Mouse (Mus musculus) hindbrain, embryonic 10.5 days (tissue): ENCODE data around the gene Zfyve27. TPM values are rescaled to one million over a fixed set of nuclear protein-coding genes. Genes with fewer than 3 reads are reported as not detected.

Experiments
- DNase-seq: peaks from one replicate; pipeline ENCODE4 v3.0.0-alpha.2; 2017; ENCODE audit warnings: low spot score
- H3K27ac ChIP-seq: fragments of 300-500 bp; sonication (generic); 2 replicates; pipeline ENCODE4 v1.5.1; 2016; ENCODE audit warnings: mild to moderate bottlenecking, moderate library complexity
- H3K27me3 ChIP-seq: fragments of 300-500 bp; sonication (generic); 2 replicates; pipeline ENCODE4 v1.6.1; 2016; ENCODE audit warnings: mild to moderate bottlenecking; ENCODE audit not compliant: poor library complexity, insufficient read depth, severe bottlenecking
- H3K36me3 ChIP-seq: fragments of 300-500 bp; sonication (generic); 2 replicates; pipeline ENCODE4 v1.6.1; 2016; ENCODE audit warnings: mild to moderate bottlenecking, moderate library complexity
- H3K4me1 ChIP-seq: fragments of 300-500 bp; sonication (generic); replicated peaks from 2 replicates; pipeline ENCODE4 v1.6.1; 2016; ENCODE audit warnings: mild to moderate bottlenecking
- H3K4me3 ChIP-seq: fragments of 300-500 bp; sonication (generic); 2 replicates; pipeline ENCODE4 v1.5.1; 2016; ENCODE audit warnings: mild to moderate bottlenecking, moderate library complexity
- H3K9me3 ChIP-seq: fragments of 300-500 bp; sonication (generic); 2 replicates; pipeline ENCODE4 v1.6.1; 2016; ENCODE audit warnings: mild to moderate bottlenecking, moderate library complexity
- WGBS: fragments of 180-500 bp; shearing (Covaris S2); methylation state at CpG from one replicate; pipeline ENCODE4 v1.1.7; 2016; 5-methylcytosine and 5-hydroxymethylcytosine counted together
- polyA plus RNA-seq: library from polyadenylated mRNA; unstranded; fragments of >200 nt; fragmentation: Nextera tagmentation; extraction: Ambion mirVana; gene quantifications from 2 replicates; pipeline ENCODE4 v1.2.1, GENCODE M21; 2016

Gene Zfyve27
- polyA plus RNA-seq, 1 experiment from 2014 or later: 40.2 TPM

DNA sequence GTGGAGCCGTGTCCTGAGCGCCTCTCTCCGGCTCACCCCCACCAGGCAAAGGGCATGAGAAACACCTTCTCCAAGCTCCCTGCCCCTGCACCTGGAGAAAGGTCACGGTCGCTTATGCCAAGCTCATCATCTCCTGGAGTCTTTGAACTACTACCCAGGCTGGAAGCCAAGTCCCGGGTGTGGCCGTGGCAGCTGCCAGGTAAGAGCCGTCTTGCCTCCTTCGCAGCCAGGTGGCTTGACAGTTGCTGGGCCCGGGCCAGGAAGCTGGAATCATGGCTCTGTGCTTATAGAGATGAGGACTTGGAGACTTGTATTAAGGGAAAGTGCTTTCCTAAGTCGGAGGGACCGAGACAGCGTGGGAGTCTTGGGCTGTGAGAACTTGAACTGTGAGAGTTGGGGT is 67.2 kb downstream of the Zfyve27 start:
- Histone ChIP-seq H3K4me1 (no peaks in the 10 kb centered on the region), H3K27ac (no peak overlapping the region), H3K27me3 (no peaks in the 10 kb centered on the region), H3K36me3 (no peaks in the 10 kb centered on the region), H3K4me3 (no peak overlapping the region), H3K9me3 (no peaks in the 10 kb centered on the region)
- WGBS: 88% methylated on average over 13 of the region's 13 CpGs
- no peak for DNase-seq

DNA sequence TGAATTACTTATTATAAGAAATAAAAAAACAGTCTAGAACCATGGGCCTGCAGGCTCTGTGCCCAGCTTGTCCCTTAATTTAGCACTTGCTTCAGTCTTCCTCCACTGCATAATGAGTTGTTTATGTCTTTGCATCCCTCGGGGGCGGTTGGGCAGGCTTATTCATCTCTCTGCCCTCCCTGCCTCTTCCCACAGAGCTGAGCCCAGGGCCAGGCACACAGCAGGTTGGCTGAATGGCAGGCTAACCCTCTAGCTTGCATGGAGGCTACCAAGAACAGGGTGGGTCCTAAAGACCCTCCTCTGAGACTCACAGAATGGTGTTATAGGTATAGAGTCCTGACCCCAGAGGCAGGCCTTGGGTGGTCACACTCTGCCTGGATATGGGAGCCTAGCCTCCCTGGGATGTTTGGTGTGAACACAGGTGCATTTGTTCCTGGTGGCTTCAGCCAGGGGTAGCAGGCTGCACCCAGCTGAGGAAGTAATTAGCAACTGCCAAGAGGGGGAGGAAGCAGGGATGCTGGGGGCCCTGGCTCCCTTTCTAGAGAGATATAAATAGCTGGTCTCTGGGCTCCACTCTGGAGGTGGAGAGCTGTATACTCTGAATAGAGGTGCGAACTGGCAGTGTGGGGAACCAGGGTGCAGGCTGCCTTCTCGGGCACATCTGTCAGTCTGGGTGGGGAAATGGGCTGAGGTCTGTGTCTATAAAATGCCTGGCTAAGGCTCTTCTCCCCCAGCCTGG is 74.0 kb downstream of the Zfyve27 start:
- WGBS: 22% methylated on average over 4 of the region's 4 CpGs

DNA sequence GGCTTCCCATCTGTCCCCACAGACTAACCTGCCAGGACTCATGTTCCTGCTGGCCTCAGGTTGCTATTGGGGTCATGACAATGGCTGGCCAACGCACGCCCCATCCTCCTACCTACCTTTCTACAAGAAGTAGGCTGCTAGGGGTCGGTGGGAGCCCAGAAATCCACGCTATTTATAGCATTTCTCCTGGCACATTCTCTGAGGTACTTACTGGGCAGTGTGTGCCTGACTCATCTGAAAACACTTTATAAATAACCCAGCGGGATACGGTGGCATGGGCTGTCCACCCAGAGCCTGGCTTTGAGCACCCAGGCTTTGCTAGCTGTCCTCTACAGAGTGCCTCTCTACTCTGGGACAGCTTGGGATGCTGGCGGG is 74.6 kb downstream of the Zfyve27 start:
- 70% methylated on average over 7 of the region's 7 CpGs for WGBS
- H3K4me1 ChIP-seq: peaks cover 16% of the 10 kb centered on the region

More for the DNA sequence above, 74.0 kb downstream of the Zfyve27 start:
- Histone ChIP-seq H3K36me3 (no peaks in the 10 kb centered on the region), H3K27ac (0 out of 2 replicates have a peak overlapping the region, but pooled peaks have one; percentile 25), H3K9me3 (no peaks in the 10 kb centered on the region), H3K4me1 (peaks cover 16% of the 10 kb centered on the region), H3K4me3 (no peak overlapping the region), H3K27me3 (no peaks in the 10 kb centered on the region)
- DNase-seq: no peak

DNA sequence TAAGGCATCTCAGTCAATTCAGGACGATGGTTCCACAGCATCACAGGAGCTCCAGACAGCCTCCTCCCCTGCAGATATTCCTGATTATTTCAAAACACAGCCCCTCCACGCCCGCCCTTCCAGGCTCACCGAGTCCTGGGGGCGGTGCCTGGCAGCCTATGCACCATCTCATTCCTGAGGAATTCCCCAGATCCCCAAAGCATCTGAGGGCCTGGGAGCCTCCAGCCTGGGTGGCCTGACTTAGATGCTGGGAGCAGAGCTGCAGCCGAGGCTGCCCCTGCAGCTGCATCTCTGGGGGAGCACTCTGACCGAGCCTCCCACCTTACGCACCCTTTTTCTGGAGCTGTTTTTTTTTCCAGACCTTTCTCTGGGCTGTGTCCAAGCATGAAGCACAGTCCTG is 77.1 kb downstream of the Zfyve27 start:
- Histone ChIP-seq H3K27ac (no peak overlapping the region), H3K4me3 (no peak overlapping the region)

More for the DNA sequence above, 74.6 kb downstream of the Zfyve27 start:
- 0 out of 2 replicates have a peak overlapping the region, but pooled peaks have one; percentile 25 for H3K27ac ChIP-seq
- DNase-seq: no peak
- no peaks in the 10 kb centered on the region for H3K36me3 ChIP-seq
- no peaks in the 10 kb centered on the region for H3K27me3 ChIP-seq
- no peak overlapping the region for H3K4me3 ChIP-seq
- no peaks in the 10 kb centered on the region for H3K9me3 ChIP-seq

DNA sequence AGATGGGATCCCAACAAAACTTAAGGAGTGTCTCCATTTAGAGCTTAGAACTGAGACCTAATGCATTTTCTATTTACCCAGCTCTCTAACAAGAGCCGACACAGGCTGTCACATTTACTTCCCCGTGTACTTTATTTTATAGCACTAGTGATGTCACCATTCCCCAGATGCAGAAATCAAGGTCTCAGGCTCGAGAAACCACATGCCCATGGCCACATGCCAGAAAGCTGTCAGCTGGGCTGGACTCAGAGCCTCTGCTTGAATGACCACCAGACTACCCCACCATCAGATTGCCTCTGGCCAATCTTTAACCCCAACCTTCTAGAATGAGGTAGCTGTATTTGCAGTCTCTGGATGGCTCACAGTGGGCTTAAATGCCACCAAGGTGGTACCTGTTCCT is 79.7 kb downstream of the Zfyve27 start:
- H3K4me1 ChIP-seq: peaks cover 7% of the 10 kb centered on the region
- DNase-seq: no peak
- no peak overlapping the region for H3K4me3 ChIP-seq
- H3K9me3 ChIP-seq: no peaks in the 10 kb centered on the region
- no peaks in the 10 kb centered on the region for H3K36me3 ChIP-seq
- no peaks in the 10 kb centered on the region for H3K27me3 ChIP-seq
- H3K27ac ChIP-seq: no peak overlapping the region
- 82% methylated on average over 3 of the region's 3 CpGs for WGBS

More for the DNA sequence above, 77.1 kb downstream of the Zfyve27 start:
- no peaks in the 10 kb centered on the region for H3K36me3 ChIP-seq
- no peaks in the 10 kb centered on the region for H3K9me3 ChIP-seq
- H3K27me3 ChIP-seq: no peaks in the 10 kb centered on the region
- no peak for DNase-seq
- H3K4me1 ChIP-seq: peaks cover 16% of the 10 kb centered on the region
- 60% methylated on average over 8 of the region's 8 CpGs for WGBS

Other genes starting within 250 kb of the Zfyve27 start
- 75.5 and 92.1 TPM in 2 replicates for gene Exosc1, start 230.5 kb upstream of the Zfyve27 start, polyA plus RNA-seq
- 87.1 and 92.5 TPM in 2 replicates for gene Zdhhc16, start 230.5 kb upstream of the Zfyve27 start, polyA plus RNA-seq
- gene Mms19, start 182.8 kb upstream of the Zfyve27 start, polyA plus RNA-seq: 32.2 and 39.5 TPM in 2 replicates
- gene Ubtd1, start 182.2 kb upstream of the Zfyve27 start, polyA plus RNA-seq: 11.5 and 16.9 TPM in 2 replicates
- 0.39 TPM in 1 of 2 replicates, not detected in the other for gene Ankrd2, start 128.0 kb upstream of the Zfyve27 start, polyA plus RNA-seq
- gene Hoga1, start 118.3 kb upstream of the Zfyve27 start, polyA plus RNA-seq: 1.3 and 1.9 TPM in 2 replicates
- gene 4933411K16Rik, start 111.7 kb upstream of the Zfyve27 start, polyA plus RNA-seq: not detected in 2 replicates
- 52.6 and 73.6 TPM in 2 replicates for gene Morn4, start 77.6 kb upstream of the Zfyve27 start, polyA plus RNA-seq
- 28.2 TPM in 2 replicates for gene Pi4k2a, start 73.5 kb upstream of the Zfyve27 start, polyA plus RNA-seq
- gene Avpi1, start 34.9 kb upstream of the Zfyve27 start, polyA plus RNA-seq: 17.5 and 19.0 TPM in 2 replicates
- 3.1 and 3.6 TPM in 2 replicates for gene Marveld1, start 16.6 kb upstream of the Zfyve27 start, polyA plus RNA-seq
- gene Sfrp5, start 38.3 kb downstream of the Zfyve27 start, polyA plus RNA-seq: 0.26 and 0.46 TPM in 2 replicates
- gene Golga7b, start 83.6 kb downstream of the Zfyve27 start, polyA plus RNA-seq: 1.7 and 4.2 TPM in 2 replicates